Mouse (Mus musculus): ENCODE measurements around the gene Ush2a.
A peak's percentile ranks its signal among the peaks of the same experiment; 100 is the strongest.

Gene Ush2a

GRCm38 (mm10) chr1:189006267-189006666, 744.4 kb downstream of the Ush2a start:
- DNase-seq (ENCODE audit: extremely low spot score, low spot score), result no peak

GRCm38 (mm10) chr1:189006826-189007225, 745.0 kb downstream of the Ush2a start:
- DNase-seq (ENCODE audit: extremely low spot score, low spot score), result no peak

GRCm38 (mm10) chr1:189007239-189007979, 745.6 kb downstream of the Ush2a start, which contains the start of gene Kctd3:
Gene Kctd3 (minus strand): TSS chr1:189007841.
- DNase-seq (ENCODE audit: extremely low spot score, low spot score), result peak; percentile 100

GRCm38 (mm10) chr1:189007980-189008324, 746.1 kb downstream of the Ush2a start:
- no peak for DNase-seq (ENCODE audit: extremely low spot score, low spot score)

GRCm38 (mm10) chr1:189010671-189011070, 748.8 kb downstream of the Ush2a start:
- DNase-seq (ENCODE audit: extremely low spot score, low spot score), result no peak

- peak; percentile 32 for DNase-seq (ENCODE audit: extremely low spot score, low spot score)
Observed at GRCm38 (mm10) chr1:189012846-189013586, 751.2 kb downstream of the Ush2a start.

DNA sequence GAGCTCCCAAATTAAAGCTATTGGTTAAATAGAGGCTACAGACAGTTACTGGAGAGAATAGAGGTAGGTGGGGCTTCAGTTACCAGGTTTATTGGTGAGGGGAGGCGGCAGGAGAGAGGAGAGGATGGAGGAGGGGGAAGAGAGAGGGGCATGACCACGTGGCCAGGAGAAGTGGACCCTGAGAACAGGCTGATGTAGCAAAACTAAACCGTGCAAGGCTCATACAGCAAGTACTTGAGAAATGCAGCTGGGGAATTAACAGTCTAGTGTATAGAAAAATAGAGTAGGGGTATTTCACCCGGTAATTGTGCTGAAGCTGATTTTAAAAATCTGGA, 751.7 kb downstream of the Ush2a start:
- DNase-seq (ENCODE audit: extremely low spot score, low spot score), result no peak

Data from neural tube, embryonic 10.5 days (tissue).